Mouse (Mus musculus): ENCODE data around the gene Bend3. TPM values are rescaled to one million over a fixed set of nuclear protein-coding genes. Genes with fewer than 3 reads are reported as not detected.

Gene Bend3
- total RNA-seq, 2 experiments from 2014 or later, result 5.5 to 5.9 TPM

DNA sequence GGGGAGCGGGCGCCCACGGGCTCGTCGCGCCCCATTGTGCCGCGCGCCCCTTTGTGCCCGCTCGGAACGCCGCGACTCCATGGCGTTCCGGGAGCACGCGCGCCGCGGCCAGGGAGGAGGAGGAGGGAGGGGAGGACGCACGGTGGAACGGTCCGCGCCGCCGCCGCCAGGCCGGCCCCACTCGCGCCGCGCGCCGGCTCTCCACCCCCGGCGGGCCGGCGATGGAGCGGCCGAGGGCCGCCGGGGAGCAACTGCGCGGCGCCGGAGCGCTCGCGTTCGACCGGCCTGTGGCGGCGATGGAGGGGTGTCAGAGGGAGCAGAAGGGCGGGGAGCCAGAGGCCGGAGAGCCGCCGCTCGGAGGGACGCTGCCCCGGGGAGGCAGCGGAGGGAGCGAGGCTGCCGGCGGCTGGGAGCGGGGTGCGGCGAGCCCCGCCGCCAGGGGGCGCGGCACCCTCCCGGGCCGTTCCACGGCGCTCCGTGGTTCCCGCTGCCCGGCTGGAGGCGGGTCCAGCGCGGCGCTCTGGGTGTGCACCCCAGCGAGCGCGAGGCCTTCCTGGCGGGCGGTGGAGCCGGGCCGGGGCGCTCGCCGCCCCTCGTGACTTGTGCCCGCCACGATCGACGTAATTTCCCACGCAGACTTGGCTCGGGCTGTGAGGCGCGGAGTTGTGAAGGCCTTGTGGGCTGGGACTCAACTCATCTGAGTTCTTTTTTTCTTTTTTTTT is 966 bp downstream of the Bend3 start:
- intact Hi-C loops (cut with DNase I), result loop anchor here (2.0 kb wide), 2 partner anchors 23 to 61 kb away; partner anchors contain the start of gene 1700021F05Rik
- DNase-seq (ENCODE audit: low spot score), result peak; percentile 82

GRCm38 (mm10) chr10:43480227-43480849 is 1.7 kb downstream of the Bend3 start:
- intact Hi-C loops (cut with DNase I), result loop anchor here (2.0 kb wide), 1 partner anchor 60 kb away; the partner anchor contains the start of gene 1700021F05Rik
- DNase-seq (ENCODE audit: low spot score), result no peak

DNA sequence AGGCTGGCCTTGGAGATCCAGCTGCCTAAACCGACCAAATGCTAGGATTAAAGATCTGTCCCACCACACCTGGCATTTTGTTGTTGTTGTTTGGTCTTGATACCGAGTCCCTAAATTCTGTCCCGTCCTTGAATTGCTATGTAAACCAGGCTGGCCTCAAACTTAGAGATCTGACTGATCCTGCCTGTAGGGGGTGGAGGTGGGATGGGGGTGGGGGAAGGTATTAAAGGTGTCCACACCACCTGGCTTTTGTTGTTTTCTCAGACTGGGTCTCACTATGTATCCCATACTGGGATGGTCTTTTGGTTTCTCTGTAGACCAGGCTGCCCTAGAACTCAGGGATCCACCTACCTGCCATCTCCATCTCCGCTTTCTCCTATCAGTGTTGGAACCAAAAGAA is 2.5 kb downstream of the Bend3 start:
- intact Hi-C loops (cut with DNase I), result loop anchor here (2.0 kb wide), 1 partner anchor 60 kb away; the partner anchor contains the start of gene 1700021F05Rik
- DNase-seq (ENCODE audit: low spot score), result no peak

DNA sequence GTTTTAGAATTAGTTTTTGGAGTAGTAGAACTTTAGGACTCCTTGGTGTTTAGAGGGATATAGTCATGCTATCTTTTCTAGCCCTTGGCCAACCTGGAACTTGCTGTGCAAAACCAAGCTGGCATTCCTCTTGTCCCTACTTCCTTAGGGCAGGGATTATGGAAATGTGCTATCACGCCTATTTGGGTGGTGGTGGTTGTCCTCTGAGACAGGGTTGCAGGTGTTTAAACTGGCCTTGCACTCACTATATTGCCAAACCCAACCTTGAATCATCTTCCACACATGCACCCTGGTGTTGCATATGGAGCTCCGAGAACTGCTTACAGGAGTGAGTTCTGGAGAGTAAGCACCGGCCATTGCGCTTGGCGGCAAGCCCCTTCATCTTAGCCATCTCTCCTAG is 3.4 kb downstream of the Bend3 start:
- no peak for DNase-seq (ENCODE audit: low spot score)
- intact Hi-C loops (cut with DNase I), result no loop called here

DNA sequence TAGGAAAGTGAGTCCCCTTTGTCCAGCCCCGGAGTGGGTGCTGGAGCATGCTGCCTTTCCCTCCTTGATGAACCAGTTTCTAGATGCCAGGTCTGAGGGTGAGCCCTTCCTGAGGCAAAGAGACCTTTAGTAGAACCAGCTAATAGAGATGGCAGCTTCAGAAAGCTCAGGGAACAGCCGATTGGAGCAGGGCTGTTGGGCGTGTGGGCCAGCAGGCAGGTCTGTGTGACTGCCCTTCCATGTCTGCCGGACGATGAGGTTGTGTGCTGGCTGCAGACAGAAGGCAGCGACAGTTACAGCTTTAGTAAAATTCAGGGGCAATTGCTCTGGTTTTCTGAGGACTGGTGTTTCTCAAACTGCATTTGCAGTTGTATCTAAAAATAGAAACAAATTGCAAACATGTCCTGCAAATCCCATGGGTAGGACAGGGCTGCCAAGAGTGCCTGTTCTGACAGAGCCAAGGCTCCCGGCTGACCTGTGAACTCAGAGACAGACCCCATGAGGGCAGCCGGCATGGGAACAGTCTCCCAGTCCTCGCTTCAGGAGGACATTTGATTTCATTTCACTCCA is 4.9 kb downstream of the Bend3 start:
- intact Hi-C loops (cut with DNase I), result no loop called here
- peak; percentile 31 for DNase-seq (ENCODE audit: low spot score)

GRCm38 (mm10) chr10:43485751-43486268 is 7.2 kb downstream of the Bend3 start:
- intact Hi-C loops (cut with DNase I), result no loop called here
- DNase-seq (ENCODE audit: low spot score), result no peak

DNA sequence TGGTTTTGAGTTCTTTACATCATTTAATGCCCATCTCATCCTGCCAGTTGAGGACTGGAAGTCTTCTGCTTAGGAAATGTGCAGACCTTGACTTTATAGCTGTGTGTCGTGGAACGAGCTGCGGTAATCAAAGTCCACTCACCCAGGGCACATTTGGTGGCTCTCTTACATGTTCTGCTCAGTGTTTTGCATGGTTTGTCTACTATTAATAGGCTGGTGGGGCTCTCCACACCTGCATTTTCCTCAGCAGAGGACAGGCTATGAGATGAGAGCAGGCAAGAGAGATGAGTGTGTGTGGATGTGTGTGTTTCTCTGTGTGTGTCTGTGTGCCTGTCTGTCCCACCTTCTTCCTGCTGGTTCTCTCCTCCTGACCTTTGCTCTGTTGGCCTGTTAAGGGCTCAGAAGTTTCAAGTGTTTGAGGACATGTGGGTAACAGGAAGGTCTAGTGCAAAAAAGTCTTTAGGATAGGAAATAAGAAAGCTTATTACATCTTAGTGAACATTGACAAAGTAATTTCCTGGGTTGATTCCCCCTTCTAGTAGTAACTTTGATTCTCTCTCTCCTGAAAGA is 8.9 kb downstream of the Bend3 start:
- no peak for DNase-seq (ENCODE audit: low spot score)
- intact Hi-C loops (cut with DNase I), result no loop called here

GRCm38 (mm10) chr10:43488258-43488657 is 9.6 kb downstream of the Bend3 start:
- DNase-seq (ENCODE audit: low spot score), result no peak
- intact Hi-C loops (cut with DNase I), result no loop called here

GRCm38 (mm10) chr10:43489139-43489538 is 10.5 kb downstream of the Bend3 start:
- intact Hi-C loops (cut with DNase I), result no loop called here
- no peak for DNase-seq (ENCODE audit: low spot score)

GRCm38 (mm10) chr10:43489550-43489949 is 10.9 kb downstream of the Bend3 start:
- intact Hi-C loops (cut with DNase I), result no loop called here
- no peak for DNase-seq (ENCODE audit: low spot score)

DNA sequence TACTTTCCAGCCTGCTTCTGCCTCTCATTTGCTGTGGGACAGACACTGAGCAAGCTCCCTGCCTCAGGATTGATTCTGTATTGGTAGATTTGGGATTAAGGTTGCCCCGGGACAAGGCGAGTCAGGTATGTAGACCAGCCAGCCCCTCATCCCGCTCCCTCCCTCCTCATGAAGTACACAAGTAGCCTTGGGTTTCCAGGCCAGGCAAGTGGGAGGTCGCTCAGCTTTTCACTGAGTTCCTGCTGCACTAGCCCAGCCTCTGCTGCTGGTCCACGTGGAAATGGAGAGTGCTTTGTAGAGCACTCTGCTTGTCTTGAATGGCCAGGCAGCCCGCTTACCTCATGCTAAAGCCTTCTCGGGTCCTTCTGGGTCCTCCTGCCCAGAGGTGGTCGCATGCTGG is 11.4 kb downstream of the Bend3 start:
- DNase-seq (ENCODE audit: low spot score), result no peak

GRCm38 (mm10) chr10:43490846-43491245 is 12.2 kb downstream of the Bend3 start:
- no peak for DNase-seq (ENCODE audit: low spot score)
- intact Hi-C loops (cut with DNase I), result loop anchor here (5.0 kb wide), 1 partner anchor 46 kb away; no protein-coding TSS in a partner anchor

More for the DNA sequence above, 11.4 kb downstream of the Bend3 start:
- intact Hi-C loops (cut with DNase I), result loop anchor here (5.0 kb wide), 1 partner anchor 47 kb away; no protein-coding TSS in a partner anchor

DNA sequence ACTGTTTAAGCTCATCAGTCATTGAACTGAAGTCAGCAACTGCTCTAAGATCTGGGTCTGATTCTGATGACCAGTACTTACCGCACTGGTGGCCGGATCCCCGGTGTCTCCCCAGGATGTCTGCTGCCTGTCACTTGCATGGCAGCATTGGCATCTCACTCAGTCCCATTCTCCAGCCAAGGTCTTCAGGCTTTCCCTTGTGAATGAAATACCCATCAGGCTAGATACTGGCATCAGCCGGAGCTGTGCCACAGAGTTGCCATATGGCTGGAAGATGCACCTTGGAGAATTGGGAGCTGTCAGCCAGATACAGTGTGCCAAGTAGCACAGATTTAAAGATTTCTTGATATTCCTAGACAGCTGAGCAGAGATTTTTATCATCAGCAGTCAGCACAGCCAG is 24.0 kb downstream of the Bend3 start:
- DNase-seq (ENCODE audit: low spot score), result no peak
- intact Hi-C loops (cut with DNase I), result no loop called here

DNA sequence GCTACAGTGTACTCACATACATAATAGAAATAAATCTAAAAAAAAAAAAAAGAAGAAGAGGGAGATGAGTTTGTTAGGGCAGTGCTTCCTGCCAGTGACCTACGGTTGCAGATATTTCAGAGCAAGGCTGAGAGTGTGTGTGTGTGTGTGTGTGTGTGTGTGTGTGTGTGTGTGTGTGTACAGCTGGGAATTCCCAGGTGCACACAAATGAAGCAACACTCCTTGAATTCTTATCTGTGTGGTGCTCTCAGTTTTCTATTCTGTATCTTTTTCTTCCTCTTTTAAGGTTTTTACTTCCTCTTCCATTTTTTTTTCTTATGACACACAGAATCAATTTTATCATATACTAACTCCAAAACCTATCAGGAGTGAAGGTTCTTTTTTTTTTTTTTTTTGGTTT is 25.7 kb downstream of the Bend3 start:
- DNase-seq (ENCODE audit: low spot score), result no peak
- intact Hi-C loops (cut with DNase I), result no loop called here

DNA sequence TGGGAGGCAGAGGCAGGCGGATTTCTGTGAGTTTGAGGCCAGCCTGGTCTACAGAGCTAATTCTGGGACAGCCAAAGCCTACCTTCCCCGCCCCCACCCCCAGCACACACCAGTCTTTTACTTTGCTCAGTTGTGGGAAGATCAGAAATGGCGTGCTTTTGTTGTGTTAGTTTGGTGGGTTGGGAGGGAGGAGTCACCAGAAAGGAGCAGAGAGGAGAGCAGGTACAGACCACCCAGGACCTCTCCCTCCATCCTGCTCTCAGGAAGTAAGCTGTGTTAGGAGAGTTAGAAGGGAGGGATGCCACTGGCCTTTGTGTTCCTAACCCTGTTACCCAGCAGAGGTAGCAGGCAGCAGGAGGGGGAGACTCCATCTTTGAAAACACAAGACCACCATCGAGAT is 28.4 kb downstream of the Bend3 start:
- intact Hi-C loops (cut with DNase I), result no loop called here
- DNase-seq (ENCODE audit: low spot score), result no peak

GRCm38 (mm10) chr10:43509228-43509627 is 30.6 kb downstream of the Bend3 start:
- DNase-seq (ENCODE audit: low spot score), result no peak
- intact Hi-C loops (cut with DNase I), result no loop called here

DNA sequence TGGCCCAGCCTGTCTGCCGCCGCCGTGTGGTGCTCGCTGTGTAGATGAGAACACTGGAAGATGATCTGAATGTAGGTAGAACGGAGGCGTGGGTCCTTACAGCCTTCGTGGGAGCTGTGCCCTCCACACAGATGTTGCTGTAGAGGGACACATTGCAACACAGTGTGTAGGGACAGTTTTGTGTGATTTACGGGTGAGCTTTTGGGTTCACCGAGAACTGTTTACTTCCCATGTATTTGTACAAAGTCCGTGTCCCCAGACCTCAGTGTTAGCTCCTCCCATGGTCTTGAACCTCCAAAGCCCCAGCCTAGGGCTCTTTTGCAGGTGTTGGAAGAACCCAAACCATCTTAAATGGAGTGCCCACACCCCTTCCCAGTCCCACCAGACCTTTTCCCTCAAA is 34.3 kb downstream of the Bend3 start:
- no peak for DNase-seq (ENCODE audit: low spot score)
- intact Hi-C loops (cut with DNase I), result no loop called here

GRCm38 (mm10) chr10:43516992-43517660 is 38.5 kb downstream of the Bend3 start:
- intact Hi-C loops (cut with DNase I), result no loop called here
- no peak for DNase-seq (ENCODE audit: low spot score)

DNA sequence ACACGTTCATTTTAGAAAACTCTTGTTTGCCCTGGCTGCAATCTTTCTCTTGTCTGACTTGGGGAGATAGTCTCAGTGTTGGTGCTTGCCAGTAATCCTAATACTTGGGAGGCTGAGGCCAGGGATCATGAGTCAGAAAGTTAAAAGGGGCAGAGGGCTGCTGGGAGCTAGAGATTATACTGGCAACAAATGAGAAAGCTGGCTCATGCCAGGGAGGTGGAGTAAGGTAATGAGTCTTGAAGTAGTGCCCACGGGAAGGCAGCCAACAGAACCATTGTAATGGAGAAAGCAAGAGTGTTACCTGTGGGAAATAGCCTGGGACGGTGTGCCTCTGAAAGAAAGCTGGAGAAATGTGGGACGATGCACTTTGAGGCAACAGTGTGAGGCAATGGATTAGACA is 39.2 kb downstream of the Bend3 start:
- intact Hi-C loops (cut with DNase I), result no loop called here
- no peak for DNase-seq (ENCODE audit: low spot score)

DNA sequence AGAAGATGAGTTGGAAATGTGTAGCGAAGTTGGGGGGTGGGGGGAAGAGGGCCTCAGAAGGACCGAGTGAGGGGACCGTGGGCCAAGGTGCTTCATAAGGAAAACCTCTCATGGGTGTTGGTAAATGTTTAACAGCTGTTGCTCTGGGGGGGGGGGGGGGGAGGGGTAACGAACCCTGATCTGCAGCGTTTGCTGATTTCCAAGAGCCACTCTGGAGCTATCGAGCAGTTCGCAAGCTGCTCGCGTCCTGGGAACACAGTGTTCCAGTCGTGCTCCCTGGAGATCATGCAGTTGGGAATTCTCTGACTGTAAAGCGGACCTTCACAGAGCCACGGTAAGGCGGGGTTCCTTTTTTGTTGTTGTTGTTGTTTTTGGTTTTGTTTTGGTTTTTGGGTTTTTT is 39.7 kb downstream of the Bend3 start:
- no peak for DNase-seq (ENCODE audit: low spot score)
- intact Hi-C loops (cut with DNase I), result no loop called here
